Mouse (Mus musculus): ENCODE data around the gene Ndufaf8. TPM values are rescaled to one million over a fixed set of nuclear protein-coding genes. Genes with fewer than 3 reads are reported as not detected.

The Ndufaf8 gene
- polyA plus RNA-seq, 1 experiment from 2014 or later, result 97.7 TPM

- H3K36me3 ChIP-seq (replicated peaks), result peaks cover 100% of the 10 kb centered on the region
- H3K27me3 ChIP-seq (ENCODE audit: poor library complexity, severe bottlenecking), result no peaks in the 10 kb centered on the region
- H3K4me1 ChIP-seq, result peaks cover 48% of the 10 kb centered on the region
- H3K9me3 ChIP-seq, result no peaks in the 10 kb centered on the region
- no peak overlapping the region; the same call in 1 of the 2 replicates for H3K4me3 ChIP-seq
- WGBS, result 42% methylated on average over 17 of the region's 17 CpGs
- no peak overlapping the region for H3K27ac ChIP-seq
- DNase-seq (ENCODE audit: extremely low spot score, low spot score), result no peak
Measured at GRCm38 (mm10) chr11:120067834-120068233, 30.9 kb upstream of the Ndufaf8 start.

- Histone ChIP-seq H3K27ac (no peak overlapping the region), H3K9me3 (no peaks in the 10 kb centered on the region), H3K36me3 (replicated peaks) (peaks cover 100% of the 10 kb centered on the region), H3K4me3 (no peak overlapping the region), H3K27me3 (ENCODE audit: poor library complexity, severe bottlenecking) (no peaks in the 10 kb centered on the region), H3K4me1 (peaks cover 48% of the 10 kb centered on the region)
- DNase-seq (ENCODE audit: extremely low spot score, low spot score), result no peak
- 65% methylated on average over 11 of the region's 11 CpGs for WGBS
Measured at GRCm38 (mm10) chr11:120069261-120069660, 29.5 kb upstream of the Ndufaf8 start.

GRCm38 (mm10) chr11:120070286-120070930 lies 28.3 kb upstream of the Ndufaf8 start:
- Histone ChIP-seq H3K9me3 (no peaks in the 10 kb centered on the region), H3K4me1 (peaks cover 53% of the 10 kb centered on the region), H3K27me3 (ENCODE audit: poor library complexity, severe bottlenecking) (no peaks in the 10 kb centered on the region), H3K4me3 (no peak overlapping the region), H3K36me3 (replicated peaks) (peaks cover 100% of the 10 kb centered on the region), H3K27ac (0 out of 2 replicates have a peak overlapping the region, but pooled peaks have one; percentile 27)
- DNase-seq (ENCODE audit: extremely low spot score, low spot score), result no peak
- WGBS, result 94% methylated on average over 27 of the region's 27 CpGs

GRCm38 (mm10) chr11:120071065-120071464 lies 27.7 kb upstream of the Ndufaf8 start:
- Histone ChIP-seq H3K4me3 (no peak overlapping the region), H3K4me1 (peaks cover 50% of the 10 kb centered on the region), H3K9me3 (no peaks in the 10 kb centered on the region), H3K27ac (peak overlapping the region; percentile 27; the same call in 1 of the 2 replicates), H3K36me3 (replicated peaks) (peaks cover 100% of the 10 kb centered on the region), H3K27me3 (ENCODE audit: poor library complexity, severe bottlenecking) (no peaks in the 10 kb centered on the region)
- DNase-seq (ENCODE audit: extremely low spot score, low spot score), result no peak
- WGBS, result 56% methylated on average over 12 of the region's 12 CpGs

GRCm38 (mm10) chr11:120071731-120072320 lies 26.9 kb upstream of the Ndufaf8 start:
- H3K9me3 ChIP-seq, result no peaks in the 10 kb centered on the region
- WGBS, result 84% methylated on average over 7 of the region's 7 CpGs
- H3K4me1 ChIP-seq, result peaks cover 47% of the 10 kb centered on the region
- H3K4me3 ChIP-seq, result no peak overlapping the region
- H3K27me3 ChIP-seq (ENCODE audit: poor library complexity, severe bottlenecking), result no peaks in the 10 kb centered on the region
- DNase-seq (ENCODE audit: extremely low spot score, low spot score), result no peak
- H3K36me3 ChIP-seq (replicated peaks), result peaks cover 100% of the 10 kb centered on the region
- H3K27ac ChIP-seq, result 0 out of 2 replicates have a peak overlapping the region, but pooled peaks have one; percentile 27

DNA sequence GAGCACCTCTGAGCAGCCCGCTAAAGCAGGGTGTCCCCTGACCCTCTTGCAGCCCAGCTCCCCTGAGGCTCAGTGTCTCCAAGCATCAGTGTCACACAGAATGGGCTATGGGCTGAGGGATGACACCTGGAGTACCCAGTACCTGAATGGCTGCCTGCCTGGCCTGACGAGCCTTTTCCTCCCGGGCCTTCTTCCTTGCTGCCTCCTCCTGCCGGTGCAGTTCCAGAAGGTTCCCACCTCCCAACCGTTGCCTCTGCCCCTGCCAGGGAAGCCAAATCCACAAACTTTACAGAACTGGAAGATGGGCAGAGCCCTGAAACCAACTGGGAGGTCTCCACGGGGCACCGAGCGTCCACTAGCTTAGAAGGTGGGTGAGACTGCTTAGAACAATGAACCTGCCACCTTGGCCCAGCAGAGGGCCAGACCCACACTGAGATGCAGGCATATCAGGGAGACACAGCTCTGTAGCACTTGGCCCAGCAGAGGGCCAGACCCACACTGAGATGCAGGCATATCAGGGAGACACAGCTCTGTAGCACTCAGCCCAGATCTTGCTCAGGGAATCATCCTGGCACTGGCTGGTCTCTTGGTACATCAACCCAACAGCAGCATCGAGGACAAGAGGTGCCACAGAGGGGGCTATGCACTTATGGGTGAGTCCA lies 25.6 kb upstream of the Ndufaf8 start:
- H3K27me3 ChIP-seq (ENCODE audit: poor library complexity, severe bottlenecking), result no peaks in the 10 kb centered on the region
- H3K9me3 ChIP-seq, result no peaks in the 10 kb centered on the region
- peaks cover 42% of the 10 kb centered on the region for H3K4me1 ChIP-seq
- no peak overlapping the region for H3K4me3 ChIP-seq
- H3K36me3 ChIP-seq (replicated peaks), result peaks cover 100% of the 10 kb centered on the region
- WGBS, result 91% methylated on average over 9 of the region's 9 CpGs
- peak overlapping the region; percentile 41; the same call in 1 of the 2 replicates for H3K27ac ChIP-seq
- no peak for DNase-seq (ENCODE audit: extremely low spot score, low spot score)

GRCm38 (mm10) chr11:120076191-120076590 lies 22.5 kb upstream of the Ndufaf8 start:
- H3K9me3 ChIP-seq, result no peaks in the 10 kb centered on the region
- H3K27ac ChIP-seq, result no peak overlapping the region
- no peaks in the 10 kb centered on the region for H3K27me3 ChIP-seq (ENCODE audit: poor library complexity, severe bottlenecking)
- peaks cover 100% of the 10 kb centered on the region for H3K36me3 ChIP-seq (replicated peaks)
- no peak for DNase-seq (ENCODE audit: extremely low spot score, low spot score)
- 92% methylated on average over 3 of the region's 3 CpGs for WGBS
- peaks cover 21% of the 10 kb centered on the region for H3K4me1 ChIP-seq
- H3K4me3 ChIP-seq, result no peak overlapping the region

DNA sequence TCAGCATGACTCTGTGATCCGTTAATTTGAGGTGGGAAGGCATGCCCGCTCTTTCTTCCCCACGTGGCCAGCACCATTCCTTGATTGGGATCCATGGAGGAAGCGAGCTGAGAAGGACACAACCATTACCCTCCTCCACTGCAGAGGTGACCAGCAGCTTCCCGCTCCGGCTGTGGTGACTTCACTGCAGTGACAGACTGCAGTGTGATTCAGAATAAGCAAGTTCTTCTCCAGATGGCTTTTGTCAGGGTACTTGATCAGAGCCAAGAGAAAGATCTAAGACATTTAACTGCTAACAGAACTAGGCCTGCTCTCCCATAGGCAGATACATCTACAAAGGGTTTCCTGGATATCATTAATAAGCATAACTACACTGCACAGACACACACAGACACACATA lies 18.4 kb upstream of the Ndufaf8 start:
- no peak for DNase-seq (ENCODE audit: extremely low spot score, low spot score)
- Histone ChIP-seq H3K27me3 (ENCODE audit: poor library complexity, severe bottlenecking) (no peaks in the 10 kb centered on the region), H3K4me1 (peaks cover 9% of the 10 kb centered on the region), H3K27ac (no peak overlapping the region), H3K4me3 (no peak overlapping the region), H3K36me3 (replicated peaks) (peaks cover 96% of the 10 kb centered on the region), H3K9me3 (no peaks in the 10 kb centered on the region)
- 98% methylated on average over 6 of the region's 6 CpGs for WGBS

DNA sequence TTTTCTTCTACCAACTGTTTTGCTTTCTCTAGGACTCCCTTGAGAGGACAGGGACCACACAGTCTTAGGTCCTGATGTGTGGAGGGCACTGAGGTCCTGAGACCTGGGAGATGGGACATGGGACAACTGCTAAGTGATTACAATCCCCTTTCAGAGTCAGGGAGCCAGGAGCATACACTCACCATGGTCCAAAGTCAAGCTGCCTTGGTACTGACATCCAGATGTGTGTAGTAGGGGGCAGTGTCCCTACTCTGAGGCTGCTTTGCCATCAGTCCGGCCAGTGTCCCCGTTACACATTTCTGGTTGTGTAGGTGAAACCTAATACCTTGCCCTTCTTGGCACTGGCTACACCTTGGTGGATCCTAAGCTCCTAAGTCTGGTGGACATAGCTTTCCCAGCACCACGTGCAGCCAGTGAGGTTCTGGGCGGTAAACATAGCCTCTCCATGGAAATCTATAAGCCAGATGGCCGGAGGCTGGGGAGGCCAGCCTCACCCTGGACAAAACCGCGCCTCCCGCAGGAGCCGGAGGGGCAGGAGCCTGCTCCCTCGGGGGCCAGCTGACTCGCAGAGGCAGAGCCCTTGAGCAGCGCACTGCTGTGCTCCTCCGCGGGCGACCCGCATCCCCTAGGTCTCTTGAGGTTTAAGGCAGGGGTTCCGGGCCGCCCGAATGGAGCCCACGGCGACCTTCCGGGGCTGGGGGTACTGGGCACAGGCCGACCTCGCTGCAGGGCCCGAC lies 12.7 kb upstream of the Ndufaf8 start:
- DNase-seq (ENCODE audit: extremely low spot score, low spot score), result peak; percentile 37
- peaks cover 47% of the 10 kb centered on the region for H3K36me3 ChIP-seq (replicated peaks)
- H3K4me3 ChIP-seq, result peak overlapping the region; percentile 97
- H3K27ac ChIP-seq, result peak overlapping the region; percentile 96
- no peaks in the 10 kb centered on the region for H3K9me3 ChIP-seq
- under 1% methylated on average over 25 of the region's 25 CpGs for WGBS
- H3K27me3 ChIP-seq (ENCODE audit: poor library complexity, severe bottlenecking), result no peaks in the 10 kb centered on the region
- peaks cover 28% of the 10 kb centered on the region for H3K4me1 ChIP-seq

DNA sequence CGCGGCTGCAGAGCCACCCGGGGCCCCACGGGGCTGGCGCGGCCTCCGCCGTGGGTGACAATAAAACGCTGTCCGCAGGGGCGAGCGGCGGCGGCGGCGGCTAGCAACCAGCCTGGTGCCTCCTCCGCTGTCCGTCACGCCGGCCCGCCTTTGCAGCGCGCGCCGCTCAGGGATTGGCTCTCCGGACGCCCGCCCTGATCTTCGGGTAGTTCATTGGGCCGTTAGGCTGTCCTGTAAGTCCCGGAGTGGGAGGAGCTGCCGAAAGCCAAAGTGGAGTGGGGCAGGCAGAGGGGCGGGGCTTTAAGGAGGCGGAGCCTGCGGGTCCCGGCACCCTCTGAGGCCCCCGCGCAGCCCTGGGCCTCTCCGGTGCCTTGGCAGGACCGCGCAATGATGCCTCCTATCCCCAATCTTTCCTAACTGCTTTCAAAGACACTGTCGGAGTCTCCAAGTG lies 12.0 kb upstream of the Ndufaf8 start, which contains the start of gene Cep131:
TSS of gene Cep131 (minus strand) at position 126 of the 451 bp plus-strand sequence.
- H3K27ac ChIP-seq, result peak within 1 kb of the TSS; percentile 96
- H3K9me3 ChIP-seq, result no peaks in the 10 kb centered on the region
- no peaks in the 10 kb centered on the region for H3K27me3 ChIP-seq (ENCODE audit: poor library complexity, severe bottlenecking)
- peaks cover 28% of the 10 kb centered on the region for H3K4me1 ChIP-seq
- H3K36me3 ChIP-seq (replicated peaks), result peaks cover 47% of the 10 kb centered on the region
- H3K4me3 ChIP-seq, result peak within 1 kb of the TSS; percentile 97
- 2% methylated on average over 42 of the region's 42 CpGs for WGBS
- peak; percentile 98 for DNase-seq (ENCODE audit: extremely low spot score, low spot score)

DNA sequence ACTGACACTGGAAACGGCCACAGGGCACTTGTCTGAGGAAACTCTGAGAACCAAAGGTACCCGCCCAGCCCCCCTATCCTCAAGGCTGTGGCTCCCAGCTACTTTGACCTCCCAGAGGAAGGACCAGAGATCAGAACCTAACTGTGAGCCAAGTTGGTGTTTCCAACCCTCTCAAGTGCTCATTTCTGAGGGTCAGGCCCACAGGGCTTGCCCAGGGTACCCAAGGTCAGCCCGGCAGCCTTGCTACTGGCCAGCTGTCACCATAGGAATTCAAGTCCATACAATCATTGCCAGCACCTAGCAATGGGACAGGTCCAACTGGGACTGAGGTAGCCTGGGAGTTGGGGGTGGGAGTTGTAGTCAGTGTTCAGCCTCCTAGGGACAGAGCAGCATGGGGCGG lies 8.1 kb upstream of the Ndufaf8 start:
- no peaks in the 10 kb centered on the region for H3K27me3 ChIP-seq (ENCODE audit: poor library complexity, severe bottlenecking)
- no peak overlapping the region for H3K4me3 ChIP-seq
- 90% methylated on average over 4 of the region's 4 CpGs for WGBS
- DNase-seq (ENCODE audit: extremely low spot score, low spot score), result no peak
- H3K4me1 ChIP-seq, result peaks cover 17% of the 10 kb centered on the region
- H3K36me3 ChIP-seq (replicated peaks), result peaks cover 55% of the 10 kb centered on the region
- H3K27ac ChIP-seq, result no peak overlapping the region
- no peaks in the 10 kb centered on the region for H3K9me3 ChIP-seq

GRCm38 (mm10) chr11:120092817-120093591 lies 5.7 kb upstream of the Ndufaf8 start:
- Histone ChIP-seq H3K4me3 (no peak overlapping the region), H3K36me3 (replicated peaks) (peaks cover 66% of the 10 kb centered on the region), H3K9me3 (no peaks in the 10 kb centered on the region), H3K27me3 (ENCODE audit: poor library complexity, severe bottlenecking) (no peaks in the 10 kb centered on the region), H3K27ac (no peak overlapping the region), H3K4me1 (peaks cover 16% of the 10 kb centered on the region)
- WGBS, result 81% methylated on average over 23 of the region's 23 CpGs
- no peak for DNase-seq (ENCODE audit: extremely low spot score, low spot score)
